In genomic region chr13:117594494-117595182, GRCm38 (mm10) we compare ENCODE assay signal across 14 mouse cellular contexts. TPM values are rescaled to one million over a fixed set of nuclear protein-coding genes. Genes with fewer than 3 reads are reported as not detected.
"Had no signal": no experiment of that assay in that cellular context is flagged by ENCODE, and none has a peak within 500 bp of the region (broad histone marks: within the 10 kb centered on the region; RNA-seq: fewer than 3 reads in every experiment).

No protein-coding gene starts in this region.

- H3K36me3 ChIP-seq: limb, embryonic 12.5 days; liver, embryonic 13.5 days; lung, embryonic 15.5 days; midbrain, embryonic 13.5 days had no signal

- H3K27ac ChIP-seq: layer of hippocampus, adult 2 months; limb, embryonic 12.5 days; liver, embryonic 13.5 days; lung, embryonic 15.5 days; midbrain, embryonic 13.5 days had no signal

- H3K4me2 ChIP-seq: limb, embryonic 12.5 days; liver, embryonic 13.5 days; lung, embryonic 15.5 days; midbrain, embryonic 13.5 days had no signal

- H3K9ac ChIP-seq: limb, embryonic 12.5 days; liver, embryonic 13.5 days; liver, postnatal 0 days; lung, embryonic 15.5 days; midbrain, embryonic 13.5 days had no signal

- H3K9me3 ChIP-seq: limb, embryonic 12.5 days; liver, embryonic 13.5 days; lung, embryonic 15.5 days; midbrain, embryonic 13.5 days had no signal

- H3K4me1 ChIP-seq: limb, embryonic 12.5 days; liver, embryonic 13.5 days; lung, embryonic 15.5 days; midbrain, embryonic 13.5 days had no signal

- DNase-seq: kidney, postnatal 10 days; kidney, postnatal 4 days; liver; liver, embryonic 13.5 days; liver, postnatal 0 days; right cerebral cortex, postnatal 4 days; thymus, postnatal 36 days had no signal

- H3K27me3 ChIP-seq: limb, embryonic 12.5 days; liver, embryonic 13.5 days; lung, embryonic 15.5 days; midbrain, embryonic 13.5 days had no signal

- ATAC-seq: liver, postnatal 0 days; midbrain, embryonic 13.5 days had no signal

- H3K4me3 ChIP-seq: layer of hippocampus, adult 2 months; limb, embryonic 12.5 days; liver, embryonic 13.5 days; lung, embryonic 15.5 days; midbrain, embryonic 13.5 days; myocyte had no signal

RNA-seq across cellular contexts. Expression of gene Hcn1, which starts 7.5 kb away (rescaled TPM):
- polyA plus RNA-seq: kidney, embryonic 14.5 days; liver, postnatal 0 days; spleen, adult 2 months had no signal
